Mouse (Mus musculus) neural tube, embryonic 15.5 days (tissue): ENCODE measurements around the gene Slc25a11. TPM values are rescaled to one million over a fixed set of nuclear protein-coding genes. Genes with fewer than 3 reads are reported as not detected.

Experiments
- ATAC-seq: fragments of 200-750 bp; cut with Nextera tagmentation; 2 replicates; pipeline ENCODE4 v1.8.0; 2017; ENCODE audit warnings: mild to moderate bottlenecking, moderate TSS enrichment, moderate library complexity; ENCODE audit not compliant: low FRiP score
- H3K27ac ChIP-seq: fragments of 300-500 bp; sonication (generic); replicated peaks from 2 replicates; pipeline ENCODE4 v1.5.1; 2015; ENCODE audit warnings: mild to moderate bottlenecking, inconsistent platforms
- H3K27me3 ChIP-seq: fragments of 300-500 bp; sonication (generic); replicated peaks from 2 replicates; pipeline ENCODE4 v1.6.1; 2015; ENCODE audit warnings: inconsistent platforms
- H3K36me3 ChIP-seq: fragments of 300-500 bp; sonication (generic); 2 replicates; pipeline ENCODE4 v1.6.1; 2015; ENCODE audit warnings: inconsistent platforms
- H3K4me1 ChIP-seq: fragments of 300-500 bp; sonication (generic); 2 replicates; pipeline ENCODE4 v1.6.1; 2015; ENCODE audit warnings: inconsistent platforms
- H3K4me2 ChIP-seq: fragments of 300-500 bp; sonication (generic); 2 replicates; pipeline ENCODE4 v1.6.1; 2015; ENCODE audit warnings: inconsistent platforms, mild to moderate bottlenecking, moderate library complexity
- H3K4me3 ChIP-seq: fragments of 300-500 bp; sonication (generic); replicated peaks from 2 replicates; pipeline ENCODE4 v1.5.1; 2015; ENCODE audit warnings: mild to moderate bottlenecking, inconsistent platforms
- H3K9ac ChIP-seq: fragments of 300-500 bp; sonication (generic); replicated peaks from 2 replicates; pipeline ENCODE4 v1.6.1; 2015; ENCODE audit warnings: mild to moderate bottlenecking, inconsistent platforms
- H3K9me3 ChIP-seq: fragments of 300-500 bp; sonication (generic); replicated peaks from 2 replicates; pipeline ENCODE4 v1.6.1; 2016; ENCODE audit warnings: inconsistent platforms
- WGBS: fragments of 180-500 bp; shearing (Covaris S2); methylation state at CpG from one replicate; pipeline ENCODE4 v1.1.7; 2015; ENCODE audit warnings: mixed read lengths; 5-methylcytosine and 5-hydroxymethylcytosine counted together
- polyA plus RNA-seq: library from polyadenylated mRNA; unstranded; fragments of >200 nt; fragmentation: Nextera tagmentation; extraction: Ambion mirVana; gene quantifications from 2 replicates; pipeline ENCODE4 v1.2.1, GENCODE M21; 2015

The Slc25a11 gene
- 169 and 174 TPM in 2 replicates for polyA plus RNA-seq

GRCm38 (mm10) chr11:70646691-70647650 lies at the start of gene Slc25a11, which contains the start of gene Rnf167:
Slc25a11 (minus strand) TSS chr11:70647479.
Rnf167 (plus strand) TSS chr11:70647235.
- Histone ChIP-seq H3K27ac (peak within 1 kb of the TSS; percentile 97), H3K4me2 (peak within 1 kb of the TSS; percentile 100), H3K9me3 (no peaks in the 10 kb centered on the region), H3K9ac (peak within 1 kb of the TSS; percentile 90), H3K36me3 (peaks cover 57% of the 10 kb centered on the region), H3K27me3 (no peaks in the 10 kb centered on the region), H3K4me3 (peak within 1 kb of the TSS; percentile 76), H3K4me1 (peaks cover 61% of the 10 kb centered on the region)
- under 1% methylated on average over 63 of the region's 63 CpGs for WGBS
- ATAC-seq: peak; percentile 92

GRCm38 (mm10) chr11:70693504-70693903 lies 46.2 kb upstream of the Slc25a11 start:
- H3K9me3 ChIP-seq: no peaks in the 10 kb centered on the region
- H3K4me3 ChIP-seq: no peak overlapping the region
- no peak overlapping the region for H3K27ac ChIP-seq
- 67% methylated on average over 3 of the region's 3 CpGs for WGBS
- H3K4me1 ChIP-seq: peaks cover 9% of the 10 kb centered on the region
- no peak overlapping the region for H3K9ac ChIP-seq
- H3K4me2 ChIP-seq: no peak overlapping the region
- no peaks in the 10 kb centered on the region for H3K27me3 ChIP-seq
- no peak for ATAC-seq
- H3K36me3 ChIP-seq: no peaks in the 10 kb centered on the region

- Histone ChIP-seq H3K36me3 (peaks cover 11% of the 10 kb centered on the region), H3K27ac (no peak overlapping the region), H3K9me3 (no peaks in the 10 kb centered on the region), H3K4me2 (no peak overlapping the region), H3K4me1 (peaks cover 29% of the 10 kb centered on the region), H3K27me3 (no peaks in the 10 kb centered on the region), H3K9ac (no peak overlapping the region), H3K4me3 (no peak overlapping the region)
- no peak for ATAC-seq
- 57% methylated on average over 4 of the region's 4 CpGs for WGBS
These were observed 42.3 kb upstream of the Slc25a11 start for GRCm38 (mm10) chr11:70689578-70689977.

GRCm38 (mm10) chr11:70688372-70688771 lies 41.1 kb upstream of the Slc25a11 start:
- Histone ChIP-seq H3K4me3 (peak overlapping the region; percentile 85), H3K4me1 (peaks cover 29% of the 10 kb centered on the region), H3K27me3 (no peaks in the 10 kb centered on the region), H3K4me2 (peak overlapping the region; percentile 87), H3K36me3 (peaks cover 23% of the 10 kb centered on the region), H3K9ac (peak overlapping the region; percentile 90), H3K27ac (peak overlapping the region; percentile 89), H3K9me3 (no peaks in the 10 kb centered on the region)
- peak; percentile 27; the same call in 1 of the 2 replicates for ATAC-seq
- WGBS: 9% methylated on average over 8 of the region's 8 CpGs

GRCm38 (mm10) chr11:70687601-70688199 lies 40.4 kb upstream of the Slc25a11 start, which contains the start of gene Camta2:
Camta2 (minus strand) TSS chr11:70688105.
- peak within 1 kb of the TSS; percentile 85 for H3K4me3 ChIP-seq
- H3K27ac ChIP-seq: peak within 1 kb of the TSS; percentile 89
- peak within 1 kb of the TSS; percentile 90 for H3K9ac ChIP-seq
- H3K4me2 ChIP-seq: peak within 1 kb of the TSS; percentile 87
- peaks cover 30% of the 10 kb centered on the region for H3K36me3 ChIP-seq
- no peaks in the 10 kb centered on the region for H3K27me3 ChIP-seq
- H3K4me1 ChIP-seq: peaks cover 31% of the 10 kb centered on the region
- under 1% methylated on average over 48 of the region's 55 CpGs for WGBS
- ATAC-seq: peak; percentile 78
- no peaks in the 10 kb centered on the region for H3K9me3 ChIP-seq

GRCm38 (mm10) chr11:70686901-70687566 lies 39.8 kb upstream of the Slc25a11 start:
- 3% methylated on average over 16 of the region's 16 CpGs for WGBS

GRCm38 (mm10) chr11:70683640-70684039 lies 36.4 kb upstream of the Slc25a11 start:
- no peaks in the 10 kb centered on the region for H3K9me3 ChIP-seq
- no peak overlapping the region for H3K27ac ChIP-seq
- peaks cover 57% of the 10 kb centered on the region for H3K36me3 ChIP-seq
- no peak for ATAC-seq
- H3K4me2 ChIP-seq: no peak overlapping the region
- H3K9ac ChIP-seq: no peak overlapping the region
- 90% methylated on average over 5 of the region's 5 CpGs for WGBS
- H3K27me3 ChIP-seq: no peaks in the 10 kb centered on the region
- H3K4me1 ChIP-seq: peaks cover 31% of the 10 kb centered on the region
- no peak overlapping the region for H3K4me3 ChIP-seq

More at GRCm38 (mm10) chr11:70686901-70687566, 39.8 kb upstream of the Slc25a11 start:
- no peaks in the 10 kb centered on the region for H3K9me3 ChIP-seq
- peaks cover 37% of the 10 kb centered on the region for H3K4me1 ChIP-seq
- H3K9ac ChIP-seq: peak overlapping the region; percentile 90
- ATAC-seq: peak; percentile 62; the same call in 1 of the 2 replicates
- H3K4me3 ChIP-seq: peak overlapping the region; percentile 85
- H3K27ac ChIP-seq: peak overlapping the region; percentile 89
- H3K4me2 ChIP-seq: peak overlapping the region; percentile 87
- H3K27me3 ChIP-seq: no peaks in the 10 kb centered on the region
- H3K36me3 ChIP-seq: peaks cover 32% of the 10 kb centered on the region

- Histone ChIP-seq H3K4me1 (peaks cover 22% of the 10 kb centered on the region), H3K36me3 (peaks cover 67% of the 10 kb centered on the region), H3K27me3 (no peaks in the 10 kb centered on the region), H3K4me2 (peak overlapping the region; percentile 15; the same call in 1 of the 2 replicates), H3K4me3 (no peak overlapping the region), H3K9me3 (no peaks in the 10 kb centered on the region), H3K27ac (peak overlapping the region; percentile 4; the same call in 1 of the 2 replicates), H3K9ac (no peak overlapping the region)
- peak; percentile 46 for ATAC-seq
- WGBS: 17% methylated on average over 11 of the region's 11 CpGs
These were observed 34.8 kb upstream of the Slc25a11 start for GRCm38 (mm10) chr11:70681897-70682581.

GRCm38 (mm10) chr11:70681170-70681569 lies 33.9 kb upstream of the Slc25a11 start:
- Histone ChIP-seq H3K4me1 (peaks cover 14% of the 10 kb centered on the region), H3K9me3 (no peaks in the 10 kb centered on the region), H3K36me3 (peaks cover 76% of the 10 kb centered on the region), H3K27me3 (no peaks in the 10 kb centered on the region), H3K4me3 (no peak overlapping the region), H3K9ac (no peak overlapping the region), H3K4me2 (no peak overlapping the region), H3K27ac (no peak overlapping the region)
- no peak for ATAC-seq
- 67% methylated on average over 12 of the region's 12 CpGs for WGBS

- no peak overlapping the region for H3K9ac ChIP-seq
- H3K27me3 ChIP-seq: no peaks in the 10 kb centered on the region
- H3K4me2 ChIP-seq: no peak overlapping the region
- H3K4me1 ChIP-seq: peaks cover 10% of the 10 kb centered on the region
- no peak overlapping the region for H3K27ac ChIP-seq
- H3K9me3 ChIP-seq: no peaks in the 10 kb centered on the region
- no peak overlapping the region for H3K4me3 ChIP-seq
- no peak for ATAC-seq
- WGBS: 94% methylated on average over 6 of the region's 8 CpGs
- H3K36me3 ChIP-seq: peaks cover 81% of the 10 kb centered on the region
These were observed 32.6 kb upstream of the Slc25a11 start for GRCm38 (mm10) chr11:70679894-70680293.

- ATAC-seq: no peak
- WGBS: 98% methylated on average over 8 of the region's 8 CpGs
- Histone ChIP-seq H3K4me1 (peaks cover 10% of the 10 kb centered on the region), H3K4me2 (no peak overlapping the region), H3K9me3 (no peaks in the 10 kb centered on the region), H3K4me3 (no peak overlapping the region), H3K9ac (no peak overlapping the region), H3K27ac (no peak overlapping the region), H3K27me3 (no peaks in the 10 kb centered on the region), H3K36me3 (peaks cover 79% of the 10 kb centered on the region)
These were observed 32.1 kb upstream of the Slc25a11 start for GRCm38 (mm10) chr11:70679361-70679760.
